Mouse (Mus musculus) olfactory bulb, adult 2 months (tissue): ENCODE data around the gene Jazf1.

Experiments
- CTCF ChIP-seq: fragments of 200-500 bp; IDR thresholded peaks from 2 replicates; pipeline ENCODE4 v1.5.1; 2012; ENCODE audit warnings: low read depth, mild to moderate bottlenecking, low read length, moderate library complexity; ENCODE audit not compliant: insufficient read depth
- POLR2A ChIP-seq: fragments of 200-500 bp; IDR thresholded peaks from 2 replicates; pipeline ENCODE4 v1.6.1; 2012; ENCODE audit warnings: mild to moderate bottlenecking, low read depth, low read length, moderate library complexity; ENCODE audit not compliant: insufficient read depth

DNA sequence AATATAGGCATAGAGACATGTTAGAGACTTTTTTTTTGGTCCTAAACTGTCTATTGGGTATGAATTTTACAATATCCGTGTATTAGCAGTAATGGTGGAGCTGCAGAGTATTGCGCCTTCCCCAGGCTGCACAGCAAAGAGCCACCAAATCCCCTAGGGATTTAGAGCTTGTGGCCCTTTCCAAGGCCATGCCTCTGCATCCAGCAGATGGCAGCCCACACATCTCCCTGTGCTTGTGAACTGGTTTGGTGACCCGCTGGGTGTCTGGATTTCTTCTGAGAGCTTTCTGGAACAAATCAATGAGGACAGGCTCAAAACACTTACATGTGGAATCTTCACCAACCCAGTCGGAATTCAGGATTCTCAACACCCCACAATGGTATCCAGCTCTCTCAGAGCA is 225.4 kb downstream of the Jazf1 start:
- TF ChIP-seq POLR2A (no peak), CTCF (no peak)
